Mouse (Mus musculus) CH12.LX (cell line): ENCODE data around the gene Adnp.

Source experiments
- CTCF ChIP-seq, 2 experiments: IDR thresholded peaks in 1 of 2; conservative IDR thresholded peaks in 1 of 2; 2 replicates each; pipeline ENCODE4 v1.5.1; 2011 to 2012; ENCODE audit warnings: low read depth in 2 of 2, low read length in 2 of 2, improper control_type of control experiment in 1 of 2, inconsistent platforms in 1 of 2, mild to moderate bottlenecking in 1 of 2, moderate library complexity in 1 of 2
- E2F4 ChIP-seq: IDR thresholded peaks from 2 replicates; pipeline ENCODE4 v1.6.1; 2011; ENCODE audit warnings: low read depth, low read length, improper control_type of control experiment; ENCODE audit not compliant: insufficient replicate concordance
- ELF1 ChIP-seq: IDR thresholded peaks from 2 replicates; pipeline ENCODE4 v1.6.1; 2014; ENCODE audit warnings: low read depth, mild to moderate bottlenecking, inconsistent platforms, low read length, improper control_type of control experiment
- EP300 ChIP-seq: IDR thresholded peaks from 2 replicates; pipeline ENCODE4 v1.6.1; 2011; ENCODE audit warnings: low read length, improper control_type of control experiment
- KAT2A ChIP-seq: IDR thresholded peaks from 2 replicates; pipeline ENCODE4 v1.6.1; 2012; ENCODE audit warnings: low read length, improper control_type of control experiment, inconsistent platforms; ENCODE audit not compliant: insufficient replicate concordance
- MAFK ChIP-seq: IDR thresholded peaks from 2 replicates; pipeline ENCODE4 v1.6.1; 2011; ENCODE audit warnings: low read length, improper control_type of control experiment; ENCODE audit not compliant: insufficient replicate concordance
- MAX ChIP-seq: IDR thresholded peaks from 2 replicates; pipeline ENCODE4 v1.6.1; 2011; ENCODE audit warnings: low read length, improper control_type of control experiment
- NRF1 ChIP-seq: IDR thresholded peaks from 2 replicates; pipeline ENCODE4 v1.6.1; 2014; ENCODE audit warnings: low read depth, mild to moderate bottlenecking, inconsistent platforms, low read length, improper control_type of control experiment, moderate library complexity
- POLR2A ChIP-seq: IDR thresholded peaks from 2 replicates; pipeline ENCODE4 v1.6.1; 2011; ENCODE audit warnings: low read depth, mild to moderate bottlenecking, improper control_type of control experiment, low read length
- POLR2AphosphoS2 ChIP-seq: IDR thresholded peaks from 2 replicates; pipeline ENCODE4 v1.6.1; 2011; ENCODE audit warnings: low read depth, low read length, improper control_type of control experiment
- ZNF384 ChIP-seq: IDR thresholded peaks from 2 replicates; pipeline ENCODE4 v1.6.1; 2012; ENCODE audit warnings: low read depth, low read length, improper control_type of control experiment, inconsistent platforms

GRCm38 (mm10) chr2:168198421-168198820 lies 8.5 kb downstream of the Adnp start:
- no peak for TF ChIP-seq CTCF (conservative IDR thresholded peaks at IDR 0.05 in 1 of 2, IDR thresholded peaks at IDR 0.05 in 1 of 2; ENCODE audit: low read depth in 2 of 2, low read length in 2 of 2)
- TF ChIP-seq POLR2A = no peak
- no peak for TF ChIP-seq NRF1
- TF ChIP-seq ELF1 = no peak
- TF ChIP-seq MAFK = no peak
- no peak for TF ChIP-seq KAT2A
- no peak for TF ChIP-seq E2F4
- TF ChIP-seq POLR2AphosphoS2 = no peak
- no peak for TF ChIP-seq ZNF384
- TF ChIP-seq MAX = no peak
- TF ChIP-seq EP300 = no peak
